Mouse (Mus musculus) adrenal gland, adult 8-10 months (tissue): Measurements from ENCODE around the gene Abca8b. TPM values are rescaled to one million over a fixed set of nuclear protein-coding genes. Genes with fewer than 3 reads are reported as not detected.
"Not testable (repeated sequence)": the region's sequence is repeated elsewhere in the genome, so short reads cannot be mapped to it uniquely, and the experiment has no call there.

ENCODE experiments used
- DNase-seq: peaks from one replicate; pipeline ENCODE4 v3.0.0; 2022
- total RNA-seq, 4 experiments: library from RNA; stranded (reverse); gene quantifications; 2 replicates each; pipeline ENCODE4 v1.2.4; 2022

The Abca8b gene
- 10 to 100 TPM in 2 of 4 experiments, 1 to 10 TPM in 2; 7.6 to 19.8 (median 11.6) TPM for total RNA-seq

DNA sequence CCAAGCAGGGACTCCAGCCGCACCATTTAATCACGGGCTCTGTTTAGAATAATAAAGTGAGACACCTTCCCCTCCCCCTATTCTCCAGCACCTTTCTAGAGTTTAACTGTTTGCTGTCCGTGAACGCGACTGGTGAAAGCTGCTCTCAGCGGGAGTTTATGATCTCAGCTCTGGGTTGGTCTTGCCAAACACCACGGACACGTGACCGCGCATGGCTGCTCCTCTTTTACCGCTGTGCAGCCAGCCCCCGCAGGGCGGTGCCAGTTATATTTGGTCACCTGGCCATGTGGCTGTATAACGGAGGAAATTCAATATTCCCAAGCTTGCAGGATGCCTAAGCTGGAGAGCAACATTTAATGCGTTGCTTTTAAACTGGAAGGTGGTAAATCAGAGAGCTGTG is at the start of gene Abca8b:
TSS of gene Abca8b (minus strand) at position 222 of the 400 bp plus-strand sequence.
- DNase-seq = peak; percentile 60

DNA sequence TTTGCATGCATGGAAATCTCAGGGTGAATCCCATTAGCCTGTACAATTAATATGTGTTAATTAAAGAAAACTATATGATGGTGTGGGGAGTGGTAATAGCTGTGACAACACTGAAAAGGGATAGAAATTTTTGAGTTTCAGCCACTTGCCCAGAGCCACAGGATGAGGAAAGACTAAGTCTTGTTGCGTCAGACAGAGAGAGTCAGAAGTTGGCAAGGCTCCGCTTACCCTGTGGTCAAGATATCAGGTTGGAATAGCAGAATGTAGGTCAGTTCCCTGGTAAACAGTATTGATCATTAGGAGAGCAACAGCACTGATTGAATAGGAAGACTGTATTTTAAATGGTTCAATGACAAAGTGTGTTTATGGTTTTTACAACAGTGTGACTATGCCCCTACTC is 42.1 kb upstream of the Abca8b start:
- DNase-seq = no peak

DNA sequence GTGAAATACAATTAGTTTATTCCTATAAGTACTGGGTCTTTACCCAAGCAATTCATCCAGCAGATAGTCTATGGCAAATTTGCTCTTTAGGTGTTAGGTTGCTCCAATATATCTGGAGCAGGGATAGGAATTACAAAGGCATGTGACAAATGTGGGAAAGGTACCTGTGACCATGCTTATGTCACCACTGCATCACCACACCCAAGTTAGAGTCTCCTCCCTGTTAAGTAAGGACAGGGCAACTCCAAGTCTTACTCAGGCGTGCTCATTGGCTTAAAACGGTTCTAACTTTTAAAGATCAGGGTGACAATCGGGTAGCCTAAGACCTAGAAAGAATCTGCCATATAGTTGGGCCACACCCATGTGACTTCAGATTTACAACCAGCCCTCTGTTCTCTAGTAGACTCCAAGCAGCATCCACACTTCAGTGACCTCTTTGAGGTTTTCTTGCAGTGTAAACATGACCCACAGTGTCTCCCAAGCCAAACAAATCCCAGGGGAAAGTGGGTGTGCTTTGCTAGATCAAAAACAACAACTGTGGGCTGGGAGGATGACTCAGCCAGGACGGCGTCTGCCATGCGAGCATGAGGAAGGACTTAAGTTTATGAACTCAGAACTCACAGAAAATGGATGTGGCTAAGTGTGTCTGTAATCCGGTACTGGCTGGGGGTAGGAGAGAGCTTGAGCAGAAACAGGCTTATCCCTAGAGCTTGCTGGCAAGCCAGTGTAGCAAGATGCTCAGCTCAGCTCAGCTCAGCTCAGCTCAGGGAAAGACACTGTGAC is 33.5 kb upstream of the Abca8b start:
- no peak for DNase-seq

DNA sequence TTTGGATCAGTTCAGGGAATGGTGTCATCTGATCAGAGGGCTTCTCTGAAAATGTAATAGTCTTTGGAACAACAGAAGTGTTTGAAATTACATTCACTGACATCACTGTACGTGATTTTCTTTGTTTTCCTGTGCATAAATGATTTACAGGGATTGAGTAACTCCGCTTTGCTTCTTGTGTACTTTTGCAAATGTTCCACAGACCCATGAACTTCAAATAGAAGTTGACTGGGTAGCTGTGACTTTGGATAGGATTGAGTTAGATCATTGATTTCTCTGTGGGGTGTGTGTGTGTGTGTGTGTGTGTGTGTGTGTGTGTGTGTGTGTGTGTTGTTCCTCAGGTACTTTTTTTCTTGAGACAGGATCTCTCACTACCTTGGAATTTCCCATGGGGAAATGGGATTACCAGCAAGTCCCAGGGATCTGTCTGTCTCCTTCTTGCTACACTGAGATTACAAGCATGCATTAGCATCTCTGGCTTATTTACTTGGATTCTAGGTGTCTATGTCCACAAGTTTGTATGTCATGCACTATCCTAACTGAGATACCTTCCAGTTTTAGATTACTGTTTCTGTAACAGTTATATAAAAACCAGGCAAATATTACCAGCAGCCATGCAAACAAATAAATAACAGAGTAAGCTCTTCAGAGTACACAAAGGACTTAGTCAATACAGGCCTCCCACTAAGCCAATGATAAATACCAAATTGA is 15.3 kb upstream of the Abca8b start:
- DNase-seq = no peak

DNA sequence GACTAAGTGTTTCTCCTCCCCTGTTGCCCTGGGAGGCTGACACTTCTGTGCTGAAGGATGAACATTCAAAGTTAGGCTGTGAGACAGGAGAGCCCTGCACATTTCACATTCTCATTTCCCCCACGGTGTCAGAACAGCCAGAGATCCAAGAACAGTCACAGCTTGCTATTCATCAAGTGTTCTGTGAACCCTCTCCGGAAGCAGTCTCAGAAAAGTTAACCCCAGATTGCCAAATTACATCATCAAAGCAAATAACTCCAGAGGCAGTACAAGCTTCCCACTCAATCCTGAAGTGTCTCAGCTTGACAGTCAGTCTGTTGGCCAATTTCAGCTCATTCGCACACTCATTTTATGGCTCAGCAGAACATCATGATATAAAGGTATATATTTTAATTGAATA is 632 bp downstream of the Abca8b start:
- no peak for DNase-seq

DNA sequence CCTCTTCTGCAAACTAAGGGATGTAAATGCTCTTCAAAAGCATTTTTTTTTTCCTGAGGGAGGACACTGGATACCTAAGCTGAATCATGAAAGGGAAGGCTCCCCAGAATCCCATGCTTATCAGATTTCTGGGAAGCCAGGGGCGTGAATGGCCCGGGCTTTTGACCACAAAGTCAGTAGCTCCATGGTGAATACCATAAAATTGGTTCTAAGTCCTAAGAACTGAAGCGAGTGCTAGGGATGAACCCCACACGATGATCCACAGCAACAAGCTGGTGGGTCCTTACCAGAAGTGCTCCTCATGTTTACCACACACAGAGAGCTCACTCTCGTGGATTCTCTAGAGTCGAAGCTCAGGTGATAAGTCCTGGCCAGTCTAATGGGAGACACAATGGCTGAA is 1.6 kb downstream of the Abca8b start:
- DNase-seq = no peak

DNA sequence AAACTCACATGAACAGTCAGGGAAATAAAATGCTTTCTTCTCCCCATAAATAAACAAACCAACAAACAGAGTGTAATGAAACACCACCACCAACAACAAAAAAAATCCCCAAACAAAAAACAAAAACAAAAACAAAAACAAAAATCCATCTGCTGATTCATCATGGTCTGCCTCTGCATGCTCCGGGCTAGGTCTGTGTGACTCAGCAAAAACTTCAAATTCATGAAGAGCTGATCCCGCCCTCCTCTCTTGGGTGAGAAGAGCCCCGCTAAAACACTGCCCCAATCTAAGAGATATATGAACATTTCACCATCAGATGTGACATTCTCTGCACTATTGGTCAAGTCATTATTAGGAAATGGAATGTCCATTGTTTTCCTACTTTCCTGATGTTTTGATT is 4.4 kb downstream of the Abca8b start:
- no peak for DNase-seq

DNA sequence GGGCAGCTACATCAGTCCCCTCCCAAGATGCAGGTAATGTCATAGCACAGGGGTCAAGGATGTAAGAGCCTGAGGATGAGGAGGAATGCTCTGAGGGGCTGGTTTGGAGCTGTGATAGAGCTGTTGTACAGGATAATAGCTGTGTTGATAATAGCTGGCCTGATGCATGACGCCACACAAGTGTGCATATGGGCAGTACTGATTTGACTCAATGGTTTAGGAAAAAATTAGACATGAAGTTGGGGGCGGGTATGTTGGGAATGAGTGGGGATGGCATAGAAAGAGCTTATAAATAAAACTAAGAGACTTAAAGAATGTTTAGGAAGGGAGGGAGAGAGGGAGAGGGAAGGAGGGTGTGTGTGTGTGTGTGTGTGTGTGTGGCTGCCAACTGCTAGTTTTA is 5.4 kb downstream of the Abca8b start:
- DNase-seq = no peak

DNA sequence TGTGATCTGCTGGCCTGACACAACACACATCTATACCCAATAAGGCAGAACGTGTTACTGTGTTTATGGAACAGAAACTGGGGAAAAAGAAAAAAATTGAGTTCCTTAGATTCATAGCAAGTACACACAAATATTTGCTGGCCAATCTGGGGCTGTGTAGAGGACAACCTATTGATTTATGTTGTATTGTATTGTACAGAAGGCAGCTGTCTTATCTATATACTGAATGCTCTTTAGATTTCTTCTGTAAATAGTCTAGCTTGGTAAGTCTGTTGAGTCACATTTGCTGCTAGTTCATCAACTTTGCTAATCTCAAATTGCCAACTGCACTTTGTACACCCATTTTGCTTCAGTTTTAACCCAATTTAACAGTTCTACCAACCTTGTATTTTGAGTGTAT is 7.5 kb downstream of the Abca8b start:
- DNase-seq = no peak

DNA sequence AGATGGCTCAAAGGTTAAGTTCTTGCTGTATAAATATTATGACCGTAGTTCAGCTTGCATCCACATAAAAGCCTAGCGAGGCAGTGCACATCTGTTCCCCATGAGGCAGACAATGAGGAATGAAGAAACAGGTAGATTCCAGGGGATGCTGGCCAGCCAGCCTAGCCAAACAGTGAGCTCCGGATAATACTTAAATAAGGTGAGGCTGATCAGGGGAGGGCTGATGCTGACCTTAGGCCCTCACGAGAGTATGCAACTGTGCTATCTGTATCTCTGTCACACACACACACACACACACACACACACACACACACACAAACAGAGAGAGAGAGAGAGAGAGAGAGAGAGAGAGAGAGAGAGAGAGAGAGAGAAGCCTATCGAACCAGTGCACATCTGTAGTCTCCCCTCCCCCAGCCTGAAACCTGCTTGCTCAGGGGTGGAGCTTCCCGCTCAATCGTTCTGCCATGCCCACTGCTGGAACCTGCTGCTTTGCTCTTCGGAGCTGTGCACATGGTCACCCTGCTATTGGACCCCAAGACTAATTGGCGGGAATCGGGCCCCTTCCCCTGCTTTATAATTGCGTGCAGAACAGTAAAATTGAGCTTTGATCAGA is 8.1 kb downstream of the Abca8b start:
- not testable (repeated sequence) for DNase-seq

DNA sequence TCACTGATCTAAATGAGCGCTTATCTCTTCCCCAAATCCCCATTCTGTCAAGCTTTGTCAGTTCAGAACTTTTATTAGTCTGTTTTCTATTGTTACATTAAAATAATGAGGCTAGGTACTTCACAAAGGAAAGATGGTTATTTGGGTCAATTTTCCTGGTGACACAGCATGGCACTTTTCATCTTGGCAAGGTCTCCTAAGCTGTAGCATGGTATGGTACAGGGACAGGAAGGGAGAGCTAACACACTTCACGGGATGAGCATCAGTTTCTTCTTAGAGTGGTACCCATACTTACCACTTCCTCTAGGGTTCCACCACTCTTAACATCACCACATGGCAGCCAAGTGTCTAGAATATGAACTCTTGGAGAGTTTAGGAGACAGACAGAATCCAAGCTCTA is 13.8 kb downstream of the Abca8b start:
- DNase-seq = no peak

DNA sequence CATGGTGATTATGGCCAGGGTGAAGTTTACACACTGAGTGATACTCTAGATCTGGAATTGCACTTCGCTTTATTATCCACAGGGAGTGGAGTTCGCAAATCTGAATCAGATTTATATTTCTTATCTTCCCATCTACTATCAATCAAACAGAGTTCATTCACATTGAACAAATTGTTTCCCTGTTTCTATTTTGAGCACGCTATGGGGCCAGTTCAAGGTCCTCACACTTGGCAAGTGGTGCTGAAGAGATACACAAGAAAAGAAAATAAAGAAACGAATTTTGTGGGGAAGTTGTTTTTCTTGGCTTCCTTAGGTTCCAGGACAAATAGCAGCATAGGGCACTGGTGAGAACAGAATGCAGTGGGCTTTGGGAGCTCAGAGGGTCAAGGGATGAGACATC is 25.1 kb downstream of the Abca8b start:
- DNase-seq = no peak

DNA sequence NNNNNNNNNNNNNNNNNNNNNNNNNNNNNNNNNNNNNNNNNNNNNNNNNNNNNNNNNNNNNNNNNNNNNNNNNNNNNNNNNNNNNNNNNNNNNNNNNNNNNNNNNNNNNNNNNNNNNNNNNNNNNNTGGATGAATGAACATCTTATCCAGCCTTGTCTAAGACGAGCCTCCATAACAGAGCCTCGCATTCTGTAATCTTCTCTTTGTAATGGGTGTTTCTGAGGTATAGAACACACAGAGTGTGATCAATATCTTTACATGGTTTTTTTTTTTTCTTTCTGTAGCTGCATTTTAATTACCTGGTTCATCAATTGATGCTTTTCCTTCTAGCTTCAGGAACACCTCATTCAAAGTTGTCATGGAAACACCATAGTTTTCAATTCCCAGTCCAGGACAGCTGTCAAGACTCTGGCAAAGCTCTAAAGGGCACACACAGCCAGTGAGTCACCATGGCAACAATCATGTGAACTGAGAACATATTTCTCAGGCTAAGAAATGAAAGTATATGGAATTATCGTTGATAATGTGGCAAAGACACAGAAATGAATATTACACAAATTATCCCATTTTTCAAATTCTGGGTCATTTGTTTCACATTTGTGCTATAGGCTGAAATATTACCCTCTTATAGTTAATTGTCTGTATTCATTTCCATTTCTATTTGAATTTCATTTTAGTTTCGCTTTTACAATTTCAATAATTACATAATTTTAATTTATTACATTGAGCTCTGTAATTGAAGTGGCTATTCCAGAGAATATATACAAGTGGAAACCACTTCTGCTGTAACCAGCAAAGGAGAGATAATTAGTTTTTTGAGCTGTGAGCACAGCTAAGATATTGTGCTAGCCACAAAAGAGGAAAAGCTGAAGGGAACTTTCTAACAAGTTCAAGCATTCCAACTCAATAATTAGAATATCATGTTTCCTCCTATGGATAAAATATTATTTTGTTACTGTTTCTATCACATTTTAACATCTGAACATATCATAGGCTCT is 33.9 kb downstream of the Abca8b start:
- DNase-seq = no peak

DNA sequence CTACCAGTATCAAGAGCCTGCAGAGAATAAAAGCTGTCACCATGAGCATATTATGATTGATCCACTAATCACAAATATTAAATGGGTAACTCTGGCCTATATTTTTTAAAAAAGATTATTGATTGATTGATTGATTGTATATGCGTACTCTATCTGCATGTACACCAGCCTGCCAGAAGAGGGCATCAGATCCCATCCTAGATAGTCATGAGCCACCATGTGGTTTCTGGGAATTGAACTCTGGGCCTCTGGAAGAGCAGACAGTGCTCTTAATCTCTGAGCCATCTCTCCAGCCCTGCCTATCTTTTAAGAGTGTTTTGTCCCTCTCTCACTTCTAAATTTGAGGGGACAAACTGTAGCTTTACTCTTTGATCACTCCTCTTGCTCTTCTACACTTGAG is 40.5 kb downstream of the Abca8b start:
- no peak for DNase-seq

DNA sequence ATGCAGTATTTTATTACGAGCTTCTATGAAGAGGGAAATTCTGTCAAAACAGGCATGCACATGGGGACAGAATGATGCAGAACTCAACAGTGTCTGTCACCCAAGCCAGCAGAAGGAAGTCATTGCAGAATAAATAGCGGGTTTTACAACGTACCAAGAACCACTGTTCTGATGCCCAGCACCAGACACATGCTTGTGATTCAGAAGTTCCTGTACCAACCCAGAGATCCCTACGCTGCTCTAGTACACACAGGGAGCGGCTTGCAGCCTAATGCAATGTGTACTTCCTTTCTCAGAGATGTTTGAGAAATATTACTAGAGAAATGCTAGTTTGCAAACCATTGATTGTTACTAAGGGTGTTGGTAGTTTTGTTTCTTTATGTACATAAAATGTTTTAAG is 58.7 kb downstream of the Abca8b start:
- no peak for DNase-seq

DNA sequence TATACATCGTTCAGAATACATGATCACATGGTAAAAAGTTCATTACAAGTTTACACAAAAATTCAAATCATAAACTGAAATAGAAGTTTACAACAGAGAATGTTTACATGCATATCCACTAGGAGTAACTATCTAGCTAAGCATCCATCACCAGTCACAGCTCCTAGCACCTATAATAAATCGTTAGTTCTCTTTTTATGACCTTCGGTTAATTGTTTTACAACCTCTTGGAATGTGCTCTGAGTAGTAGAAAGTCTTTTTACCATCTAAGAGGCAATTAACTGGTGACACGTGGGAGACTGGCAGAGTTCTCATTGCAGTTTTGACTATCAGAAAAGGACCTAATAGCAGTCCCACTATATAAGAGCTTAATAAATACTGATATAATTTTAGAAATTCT is 62.4 kb downstream of the Abca8b start:
- DNase-seq = not testable (repeated sequence)

DNA sequence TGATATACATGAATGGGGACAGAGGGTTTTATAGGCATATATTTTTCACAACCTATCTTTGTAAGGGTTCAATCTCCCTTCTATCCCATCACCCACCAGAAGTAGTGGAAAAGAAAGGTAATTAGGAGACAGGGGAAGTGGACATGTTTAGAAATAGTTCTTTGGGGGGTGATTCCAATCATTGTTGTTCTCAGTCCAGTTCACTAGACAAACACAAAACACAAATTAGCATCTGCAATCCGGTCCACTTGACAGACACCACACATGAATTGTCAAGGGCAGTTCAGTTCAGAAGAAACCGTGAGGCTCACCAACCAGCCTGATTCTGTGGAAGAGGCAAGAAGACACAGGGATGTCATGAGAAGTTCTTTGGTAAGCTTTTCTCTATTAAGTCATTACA is 67.2 kb downstream of the Abca8b start:
- no peak for DNase-seq

DNA sequence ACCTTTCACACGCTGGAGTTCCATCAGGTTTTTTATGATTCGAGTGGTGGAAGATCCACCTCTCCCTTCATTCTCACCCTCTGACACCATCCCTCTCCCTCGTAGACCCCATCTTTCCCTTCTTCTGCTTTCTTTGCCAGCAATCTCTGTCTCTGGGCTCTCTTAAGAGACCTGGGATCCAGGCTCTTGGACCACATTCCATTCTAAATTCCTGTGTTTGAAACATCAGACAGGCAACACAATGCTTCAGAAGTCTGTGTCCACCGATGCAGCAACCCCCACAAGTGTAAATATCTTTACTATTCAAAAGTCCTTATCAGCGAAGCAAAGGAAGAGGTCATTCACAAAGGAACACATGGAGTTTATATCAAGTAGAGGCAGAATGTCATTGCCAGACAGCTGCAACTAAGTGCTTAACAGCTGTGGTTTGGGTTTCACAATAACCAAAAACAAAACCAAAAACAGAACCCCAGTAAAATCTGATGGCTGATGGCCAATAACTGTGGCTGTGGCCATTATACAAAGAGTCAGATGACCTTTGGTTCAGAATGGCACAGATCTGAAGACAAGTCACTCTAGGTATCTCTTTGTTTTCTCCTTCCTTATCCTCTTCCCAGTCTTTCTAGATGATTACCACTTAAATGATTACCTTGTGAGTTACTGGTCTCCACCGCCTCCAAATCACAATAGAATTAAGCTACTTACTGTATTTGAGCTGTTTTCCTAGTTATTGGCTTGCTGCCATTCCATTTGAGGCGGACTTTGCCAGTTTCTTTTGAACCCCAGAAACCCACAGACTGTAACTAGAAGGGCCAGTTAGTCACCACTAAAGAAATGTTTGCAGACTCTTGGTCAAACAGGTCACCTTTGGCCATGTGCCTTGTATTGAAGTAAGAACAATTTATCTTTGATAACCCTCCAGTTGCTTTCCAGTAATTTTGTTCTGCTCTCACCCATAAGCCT is 68.6 kb downstream of the Abca8b start:
- DNase-seq = no peak

DNA sequence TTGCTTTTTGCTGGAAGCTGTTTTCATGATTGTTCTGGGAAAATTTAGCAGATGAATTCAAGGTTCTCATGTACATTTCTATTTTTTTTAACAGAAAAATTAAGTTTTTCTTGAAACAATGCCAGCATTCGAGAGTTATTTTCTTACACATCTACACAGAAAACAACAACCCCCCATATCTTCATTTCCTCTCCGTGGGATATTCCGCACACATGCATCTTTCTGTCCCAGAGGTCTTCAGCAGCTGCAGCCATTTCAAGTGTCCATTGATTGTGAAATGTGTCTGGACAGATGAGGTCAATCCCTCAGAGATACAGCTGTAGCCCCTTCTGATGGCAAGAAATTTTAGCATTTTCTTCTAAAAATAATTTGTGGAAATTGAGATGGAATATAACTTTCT is 73.4 kb downstream of the Abca8b start:
- DNase-seq = no peak

DNA sequence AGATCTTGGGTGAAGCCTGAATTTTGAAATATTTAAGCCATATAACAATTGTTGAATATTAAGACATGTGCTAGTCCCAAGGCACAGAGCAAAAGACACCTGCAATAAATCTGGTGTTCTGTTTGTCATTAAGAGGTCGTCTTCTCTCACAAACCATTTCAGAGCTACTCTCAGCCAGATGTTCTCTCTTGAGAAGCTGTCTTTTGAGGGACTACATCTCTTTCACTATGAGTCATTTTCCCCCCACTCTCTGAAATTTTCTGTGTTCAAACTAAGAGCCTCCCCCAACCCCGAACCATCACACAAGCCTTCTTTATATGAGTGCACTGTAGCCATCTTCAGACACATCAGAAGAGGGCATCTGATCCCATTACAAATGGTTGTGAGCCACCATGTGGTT is 76.2 kb downstream of the Abca8b start:
- DNase-seq = no peak

DNA sequence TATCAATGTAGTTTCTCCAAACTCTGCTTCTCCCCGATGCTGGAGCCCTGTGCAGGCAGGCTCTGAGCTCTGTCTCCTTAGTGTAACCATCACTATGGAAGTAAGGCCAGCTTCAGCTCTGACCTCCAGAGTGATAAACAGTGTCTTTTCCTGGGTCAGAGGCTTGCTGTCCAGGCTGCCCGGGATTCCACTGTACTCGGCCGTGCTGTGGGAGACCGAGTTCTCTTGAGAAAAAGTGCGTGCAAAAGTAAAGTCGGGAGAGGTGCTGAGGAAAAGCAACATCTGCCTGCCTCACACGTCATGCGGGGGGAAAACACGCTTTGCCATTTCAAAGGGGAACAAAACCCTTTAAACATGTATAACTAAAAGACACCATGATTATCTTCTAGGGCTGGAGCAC is 79.0 kb downstream of the Abca8b start:
- DNase-seq = no peak
